Mouse (Mus musculus) neural tube, embryonic 10.5 days (tissue): Measurements from ENCODE around the gene Ak7.
A peak's percentile ranks its signal among the peaks of the same experiment; 100 is the strongest.

Experiments
- DNase-seq: peaks from one replicate; pipeline ENCODE4 v3.0.0-alpha.2; 2017; ENCODE audit warnings: low spot score; ENCODE audit errors: extremely low spot score

Ak7 gene

GRCm38 (mm10) chr12:105727964-105728363, 22.2 kb downstream of the Ak7 start:
- no peak for DNase-seq

- DNase-seq = no peak
Measured at GRCm38 (mm10) chr12:105730851-105731460, 25.2 kb downstream of the Ak7 start.

- DNase-seq = no peak
Measured at GRCm38 (mm10) chr12:105733370-105734159, 27.8 kb downstream of the Ak7 start.

- DNase-seq = no peak
Measured at GRCm38 (mm10) chr12:105735226-105735888, 29.6 kb downstream of the Ak7 start.

- DNase-seq = no peak
Measured at GRCm38 (mm10) chr12:105735889-105736251, 30.1 kb downstream of the Ak7 start.

GRCm38 (mm10) chr12:105738316-105739096, 32.7 kb downstream of the Ak7 start:
- no peak for DNase-seq

GRCm38 (mm10) chr12:105739656-105740055, 33.9 kb downstream of the Ak7 start:
- DNase-seq = no peak

- no peak for DNase-seq
Measured at GRCm38 (mm10) chr12:105748114-105748513, 42.3 kb downstream of the Ak7 start.

GRCm38 (mm10) chr12:105753813-105754212, 48.0 kb downstream of the Ak7 start:
- DNase-seq = no peak

GRCm38 (mm10) chr12:105757816-105758497, 52.2 kb downstream of the Ak7 start:
- DNase-seq = peak; percentile 33

- no peak for DNase-seq
Measured at GRCm38 (mm10) chr12:105758911-105759310, 53.1 kb downstream of the Ak7 start.

- peak; percentile 33 for DNase-seq
Measured at GRCm38 (mm10) chr12:105759849-105760478, 54.2 kb downstream of the Ak7 start.

- no peak for DNase-seq
Measured at GRCm38 (mm10) chr12:105761171-105761570, 55.4 kb downstream of the Ak7 start.

- DNase-seq = no peak
Measured at GRCm38 (mm10) chr12:105761629-105762028, 55.9 kb downstream of the Ak7 start.

- no peak for DNase-seq
Measured at GRCm38 (mm10) chr12:105769700-105770099, 63.9 kb downstream of the Ak7 start.

- DNase-seq = no peak
Measured at GRCm38 (mm10) chr12:105774871-105775270, 69.1 kb downstream of the Ak7 start.

- no peak for DNase-seq
Measured at GRCm38 (mm10) chr12:105777651-105778050, 71.9 kb downstream of the Ak7 start.

GRCm38 (mm10) chr12:105784196-105784999, 78.6 kb downstream of the Ak7 start, which contains the start of gene Papola:
Gene Papola, plus strand, starts transcription at chr12:105784694.
- DNase-seq = peak; percentile 96

GRCm38 (mm10) chr12:105785000-105785774, 79.4 kb downstream of the Ak7 start:
- DNase-seq = no peak
